Mouse (Mus musculus) CD4-positive, CD25-positive, alpha-beta regulatory T cell (primary cell): ENCODE results near the gene Bcl6b. TPM values are rescaled to one million over a fixed set of nuclear protein-coding genes. Genes with fewer than 3 reads are reported as not detected.

Source experiments
- polyA plus RNA-seq: library from polyadenylated mRNA; unstranded; fragments of 100-300 nt; shearing (Covaris generic); gene quantifications from one replicate; pipeline ENCODE4 v1.2.1, GENCODE M21; 2017

Bcl6b gene
- polyA plus RNA-seq, result not detected

GRCm38 (mm10) chr11:70229260-70230010 lies at the start of gene Bcl6b:
Bcl6b (minus strand) TSS chr11:70229798.

GRCm38 (mm10) chr11:70254931-70255531 lies 25.4 kb upstream of the Bcl6b start, which contains the start of gene Alox12:
Alox12 (minus strand) TSS chr11:70255353.

GRCm38 (mm10) chr11:70239541-70240279 lies 10.1 kb upstream of the Bcl6b start, which contains the start of the genes Gm21988 and Rnasek:
Gm21988 (minus strand) TSS chr11:70239830.
Rnasek (minus strand) TSS chr11:70239842.

DNA sequence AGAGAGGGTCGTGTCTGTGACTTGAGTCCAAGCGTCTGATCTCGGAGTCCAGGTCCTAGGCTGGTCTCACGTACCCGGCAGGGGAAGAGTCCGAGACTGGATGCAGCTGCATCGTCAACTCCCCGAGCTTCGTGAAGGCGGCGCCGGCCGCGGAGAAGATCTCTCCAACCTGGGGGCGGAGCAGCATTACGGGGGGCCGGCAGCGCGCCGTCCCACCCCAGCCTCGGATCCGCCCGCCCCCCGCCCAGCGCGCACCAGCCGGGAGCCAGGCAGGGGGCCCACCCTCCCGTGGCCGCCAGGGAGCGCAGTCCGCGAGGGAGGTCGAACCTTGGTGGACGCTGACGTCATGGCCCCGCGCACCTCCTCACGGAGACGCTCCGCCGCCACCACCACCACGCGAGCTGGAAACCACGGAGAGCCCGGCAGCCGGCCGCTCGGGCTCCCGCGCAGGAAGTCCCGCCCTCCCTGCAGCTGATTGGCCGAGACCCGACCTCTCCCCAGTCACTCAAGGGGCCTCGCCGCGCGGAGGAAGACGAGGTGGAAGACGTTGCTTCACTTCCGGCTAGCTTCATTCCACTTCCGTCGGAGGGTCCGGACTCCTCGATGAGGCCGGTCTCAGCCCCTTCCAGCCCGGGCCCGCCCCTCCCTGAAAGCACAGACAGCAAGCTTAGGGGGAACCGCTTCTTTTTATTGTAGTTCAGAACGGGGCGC lies 8.0 kb upstream of the Bcl6b start, which contains the start of gene 0610010K14Rik:
TSS of gene 0610010K14Rik (minus strand) at position 458 of the 711 bp plus-strand sequence.

DNA sequence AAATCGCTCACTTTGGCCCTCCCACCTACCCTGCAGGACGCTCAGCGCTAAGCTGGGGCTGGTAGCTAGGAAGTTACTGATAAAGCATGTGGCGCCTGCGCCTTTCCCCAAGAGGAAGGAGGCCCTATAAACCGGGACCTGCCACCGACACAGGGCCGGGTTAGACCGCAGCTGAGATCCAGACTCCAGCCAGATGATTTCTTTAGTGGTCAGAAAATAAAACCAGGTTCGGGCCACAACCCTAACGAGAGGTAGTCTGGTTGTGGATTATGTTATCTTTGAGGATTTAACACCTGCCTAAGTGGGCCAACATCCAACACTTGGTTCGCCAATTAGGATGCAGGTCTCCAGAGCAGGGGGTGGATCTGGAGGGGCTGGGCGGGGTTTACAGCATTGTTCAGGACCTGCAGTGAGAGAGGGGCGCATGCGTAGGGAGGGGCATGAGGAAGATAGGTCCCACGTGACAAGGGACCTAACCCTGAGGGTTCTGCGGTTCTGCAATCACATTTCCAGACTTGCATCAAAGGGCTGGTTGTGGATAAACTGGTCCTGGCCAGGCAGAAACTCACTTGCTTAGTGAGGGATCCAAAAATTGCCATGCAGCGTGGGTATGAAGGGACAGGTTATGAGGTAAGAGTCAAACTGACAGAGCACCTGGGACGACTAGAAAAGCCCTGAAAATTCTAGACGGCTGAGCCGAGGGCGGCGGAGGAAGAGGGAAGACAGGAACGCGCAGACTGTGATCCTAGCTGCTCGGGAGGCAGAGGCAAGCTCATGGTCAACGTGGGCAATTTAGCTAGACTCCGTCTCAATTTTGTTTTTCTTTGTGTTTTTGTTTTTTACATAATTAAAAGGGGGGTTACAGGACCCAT lies 8.6 kb downstream of the Bcl6b start, which contains the start of gene Slc16a13:
TSS of gene Slc16a13 (minus strand) at position 334 of the 872 bp plus-strand sequence.

DNA sequence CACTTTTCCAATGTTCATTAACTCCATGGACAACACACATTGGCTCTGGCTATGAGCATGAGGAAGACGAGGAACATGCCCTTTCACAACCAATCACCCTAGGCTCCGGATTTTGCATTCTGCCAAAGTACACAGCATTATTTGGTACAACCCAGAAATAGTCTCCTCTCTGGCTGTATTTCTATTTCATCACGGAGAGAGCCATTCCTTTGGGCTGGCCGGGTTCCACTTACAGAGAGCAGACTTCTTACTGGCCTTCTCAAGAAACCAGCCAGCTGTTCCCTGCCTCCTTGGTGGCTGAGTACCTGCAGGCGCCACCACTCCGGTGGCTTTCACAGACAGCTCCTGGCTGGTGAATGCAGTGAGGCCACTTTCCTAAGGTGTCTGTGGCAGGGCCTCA lies 17.2 kb downstream of the Bcl6b start, which contains the start of gene Slc16a11:
TSS of gene Slc16a11 (plus strand) at position 330 of the 400 bp plus-strand sequence.

Other genes starting within 250 kb of the Bcl6b start
- gene Ctdnep1, start 248.6 kb downstream of the Bcl6b start, polyA plus RNA-seq, result 60.1 TPM
- gene Elp5, start 247.3 kb downstream of the Bcl6b start, polyA plus RNA-seq, result 67.1 TPM
- 380 TPM for gene Gabarap, start 238.7 kb downstream of the Bcl6b start, polyA plus RNA-seq
- gene Phf23, start 234.0 kb downstream of the Bcl6b start, polyA plus RNA-seq, result 88.2 TPM
- gene Dvl2, start 229.2 kb downstream of the Bcl6b start, polyA plus RNA-seq, result 32.1 TPM
- 110 TPM for gene Acadvl, start 214.4 kb downstream of the Bcl6b start, polyA plus RNA-seq
- 6.1 TPM for gene Dlg4, start 212.9 kb downstream of the Bcl6b start, polyA plus RNA-seq
- not detected for gene Asgr1, start 175.7 kb downstream of the Bcl6b start, polyA plus RNA-seq
- gene Asgr2, start 137.2 kb downstream of the Bcl6b start, polyA plus RNA-seq, result not detected
- not detected for gene Mgl2, start 99.5 kb downstream of the Bcl6b start, polyA plus RNA-seq
- not detected for gene Clec10a, start 73.6 kb downstream of the Bcl6b start, polyA plus RNA-seq
- gene Slc16a11, start 17.0 kb downstream of the Bcl6b start, polyA plus RNA-seq, result 0.47 TPM
- gene Slc16a13, start 8.7 kb downstream of the Bcl6b start, polyA plus RNA-seq, result 3.4 TPM
- gene 0610010K14Rik, start 8.1 kb upstream of the Bcl6b start, polyA plus RNA-seq, result 185 TPM
- gene Gm21988, start 10.0 kb upstream of the Bcl6b start, polyA plus RNA-seq, result 6.1 TPM
- 266 TPM for gene Rnasek, start 10.0 kb upstream of the Bcl6b start, polyA plus RNA-seq
- gene Alox12, start 25.6 kb upstream of the Bcl6b start, polyA plus RNA-seq, result 0.17 TPM
- gene Alox12e, start 92.8 kb upstream of the Bcl6b start, polyA plus RNA-seq, result not detected
- gene Alox15, start 122.2 kb upstream of the Bcl6b start, polyA plus RNA-seq, result 0.41 TPM
- gene Pelp1, start 180.2 kb upstream of the Bcl6b start, polyA plus RNA-seq, result 13.5 TPM
- 284 TPM for gene Arrb2, start 202.8 kb upstream of the Bcl6b start, polyA plus RNA-seq
- 70.2 TPM for gene Med11, start 222.1 kb upstream of the Bcl6b start, polyA plus RNA-seq
- 0.13 TPM for gene Zmynd15, start 229.6 kb upstream of the Bcl6b start, polyA plus RNA-seq
- gene Cxcl16, start 230.2 kb upstream of the Bcl6b start, polyA plus RNA-seq, result 1.1 TPM